Mouse (Mus musculus) CH12.LX (cell line): ENCODE data around the gene Zdhhc21.

Experiments used
- EP300 ChIP-seq: IDR thresholded peaks from 2 replicates; pipeline ENCODE4 v1.6.1; 2011; ENCODE audit warnings: low read length, improper control_type of control experiment
- RCOR1 ChIP-seq: conservative IDR thresholded peaks from 2 replicates; pipeline ENCODE4 v1.6.1; 2012; ENCODE audit warnings: low read depth, mild to moderate bottlenecking, inconsistent platforms, low read length, improper control_type of control experiment
- SMC3 ChIP-seq: IDR thresholded peaks from 2 replicates; pipeline ENCODE4 v1.6.1; 2011; ENCODE audit warnings: low read depth, low read length, improper control_type of control experiment

- TF ChIP-seq SMC3 (peak; percentile 47; the same call in 1 of the 2 replicates), EP300 (no peak), RCOR1 (no peak)
Measured at GRCm38 (mm10) chr4:82882500-82882899, 22.7 kb upstream of the Zdhhc21 start.
